Mouse (Mus musculus): Measurements from ENCODE around the gene Tfr2. TPM values are rescaled to one million over a fixed set of nuclear protein-coding genes. Genes with fewer than 3 reads are reported as not detected.

Tfr2 gene
- polyA plus RNA-seq, 1 experiment from 2014 or later = 0.11 TPM

- Histone ChIP-seq H3K4me1 (ENCODE audit: control insufficient read depth in 2 of 2, insufficient read depth in 2 of 2, low read length in 2 of 2) (peaks cover 3 to 6% of the 10 kb centered on the region in 2 experiments; a peak in 3 of 4 replicates), H3K27me3 (ENCODE audit: control insufficient read depth, insufficient read depth, low read length) (no peaks in the 10 kb centered on the region), H3K4me2 (ENCODE audit: low read length) (no peak overlapping the region), H3K9ac (ENCODE audit: low read length) (0 out of 2 replicates have a peak overlapping the region, but pooled peaks have one; percentile 16), H3K9me3 (ENCODE audit: control insufficient read depth, low read length) (no peaks in the 10 kb centered on the region), H3K27ac (replicated peaks in 1 of 2; ENCODE audit: control insufficient read depth in 1 of 2, insufficient read depth in 1 of 2, low read depth in 2 of 2, low read length in 2 of 2) (no peak overlapping the region), H3K36me3 (ENCODE audit: control insufficient read depth, insufficient read depth, low read length) (no peaks in the 10 kb centered on the region), H3K4me3 (ENCODE audit: control insufficient read depth in 1 of 2, insufficient read depth in 1 of 2, low read depth in 1 of 2, low read length in 2 of 2) (no peak overlapping the region)
- WGBS = 34% methylated on average over 7 of the region's 7 CpGs
- ATAC-seq (ENCODE audit: insufficient number of reproducible peaks, insufficient read depth, low FRiP score, low read depth) = no peak
Observed at GRCm38 (mm10) chr5:137539291-137539801, 30.3 kb upstream of the Tfr2 start.

DNA sequence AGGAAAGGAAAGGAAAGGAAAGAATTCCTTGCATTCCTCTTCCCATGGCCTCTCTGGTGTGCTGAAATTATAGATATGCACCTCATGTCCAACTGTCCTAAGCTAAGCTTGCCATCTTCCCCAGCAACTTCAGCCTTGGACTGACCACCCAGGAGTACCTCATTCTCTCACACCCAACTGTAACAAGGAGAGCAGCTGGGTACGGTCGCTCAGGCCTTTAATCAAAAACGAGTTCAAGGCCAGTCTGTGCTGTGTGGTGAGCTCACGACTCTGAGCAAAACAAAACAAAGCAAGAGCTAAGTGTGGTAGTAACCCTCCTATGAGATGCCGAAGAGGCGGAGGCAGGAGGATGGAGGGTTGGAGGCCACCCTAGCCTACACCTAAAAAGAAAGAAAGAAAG is 28.6 kb upstream of the Tfr2 start:
- Histone ChIP-seq H3K27ac (replicated peaks in 1 of 2; ENCODE audit: control insufficient read depth in 1 of 2, insufficient read depth in 1 of 2, low read depth in 2 of 2, low read length in 2 of 2) (no peak overlapping the region), H3K4me2 (ENCODE audit: low read length) (no peak overlapping the region), H3K9me3 (ENCODE audit: control insufficient read depth, low read length) (no peaks in the 10 kb centered on the region), H3K36me3 (ENCODE audit: control insufficient read depth, insufficient read depth, low read length) (no peaks in the 10 kb centered on the region), H3K27me3 (ENCODE audit: control insufficient read depth, insufficient read depth, low read length) (no peaks in the 10 kb centered on the region), H3K4me1 (ENCODE audit: control insufficient read depth in 2 of 2, insufficient read depth in 2 of 2, low read length in 2 of 2) (peaks cover 3 to 6% of the 10 kb centered on the region in 2 experiments; a peak in 3 of 4 replicates), H3K4me3 (ENCODE audit: control insufficient read depth in 1 of 2, insufficient read depth in 1 of 2, low read depth in 1 of 2, low read length in 2 of 2) (no peak overlapping the region), H3K9ac (ENCODE audit: low read length) (no peak overlapping the region)
- WGBS = 69% methylated on average over 6 of the region's 6 CpGs
- ATAC-seq (ENCODE audit: insufficient number of reproducible peaks, insufficient read depth, low FRiP score, low read depth) = no peak

DNA sequence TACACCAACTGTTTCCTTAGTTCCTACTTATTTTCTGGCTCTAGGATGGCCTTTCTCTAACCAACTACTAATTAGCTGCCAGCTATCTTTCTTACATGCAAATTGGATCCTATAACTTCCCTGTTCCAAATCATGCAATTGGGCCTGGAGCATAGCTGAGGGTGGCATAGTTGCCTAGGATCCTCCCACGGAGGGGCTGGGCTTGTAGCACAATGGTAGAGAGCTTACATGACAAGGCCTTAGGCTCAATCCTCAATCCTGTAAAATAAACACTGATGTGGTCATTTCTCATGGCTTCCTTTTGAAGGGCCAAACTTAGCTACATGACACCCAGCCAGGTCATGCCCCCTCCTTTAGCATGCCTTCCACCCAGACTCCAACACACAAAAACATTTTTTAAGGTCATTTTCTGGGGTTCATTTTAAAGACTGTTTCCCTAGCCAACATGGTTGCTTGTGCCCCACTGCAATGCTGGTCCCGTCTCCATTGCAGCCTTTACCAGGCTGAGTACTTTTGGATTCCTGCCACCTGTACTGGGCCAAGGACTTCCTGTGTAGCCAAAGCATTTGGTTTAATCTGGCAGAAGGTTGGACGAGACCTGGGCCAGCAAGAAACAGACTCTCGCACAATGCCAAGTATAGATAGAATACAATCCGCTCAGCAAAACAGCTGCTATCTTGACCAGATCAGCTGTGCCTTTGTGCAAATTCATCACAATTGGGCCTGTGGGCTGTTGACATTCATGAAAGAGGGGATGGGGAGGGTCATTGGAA is 27.7 kb upstream of the Tfr2 start:
- 60% methylated on average over 5 of the region's 5 CpGs for WGBS
- H3K36me3 ChIP-seq (ENCODE audit: control insufficient read depth, insufficient read depth, low read length) = no peaks in the 10 kb centered on the region
- peaks cover 3 to 6% of the 10 kb centered on the region in 2 experiments; a peak in 3 of 4 replicates for H3K4me1 ChIP-seq (ENCODE audit: control insufficient read depth in 2 of 2, insufficient read depth in 2 of 2, low read length in 2 of 2)
- H3K9me3 ChIP-seq (ENCODE audit: control insufficient read depth, low read length) = no peaks in the 10 kb centered on the region
- no peak overlapping the region for H3K4me3 ChIP-seq (ENCODE audit: control insufficient read depth in 1 of 2, insufficient read depth in 1 of 2, low read depth in 1 of 2, low read length in 2 of 2)
- H3K9ac ChIP-seq (ENCODE audit: low read length) = no peak overlapping the region
- no peak overlapping the region for H3K27ac ChIP-seq (replicated peaks in 1 of 2; ENCODE audit: control insufficient read depth in 1 of 2, insufficient read depth in 1 of 2, low read depth in 2 of 2, low read length in 2 of 2)
- H3K4me2 ChIP-seq (ENCODE audit: low read length) = no peak overlapping the region
- no peak for ATAC-seq (ENCODE audit: insufficient number of reproducible peaks, insufficient read depth, low FRiP score, low read depth)
- no peaks in the 10 kb centered on the region for H3K27me3 ChIP-seq (ENCODE audit: control insufficient read depth, insufficient read depth, low read length)

GRCm38 (mm10) chr5:137544926-137545325 is 24.7 kb upstream of the Tfr2 start:
- H3K27me3 ChIP-seq (ENCODE audit: control insufficient read depth, insufficient read depth, low read length) = no peaks in the 10 kb centered on the region
- no peak for ATAC-seq (ENCODE audit: insufficient number of reproducible peaks, insufficient read depth, low FRiP score, low read depth)
- H3K36me3 ChIP-seq (ENCODE audit: control insufficient read depth, insufficient read depth, low read length) = no peaks in the 10 kb centered on the region
- H3K4me1 ChIP-seq (ENCODE audit: control insufficient read depth in 2 of 2, insufficient read depth in 2 of 2, low read length in 2 of 2) = no peaks in the 10 kb centered on the region
- no peak overlapping the region for H3K9ac ChIP-seq (ENCODE audit: low read length)
- H3K4me2 ChIP-seq (ENCODE audit: low read length) = no peak overlapping the region
- H3K9me3 ChIP-seq (ENCODE audit: control insufficient read depth, low read length) = no peaks in the 10 kb centered on the region
- H3K4me3 ChIP-seq (ENCODE audit: control insufficient read depth in 1 of 2, insufficient read depth in 1 of 2, low read depth in 1 of 2, low read length in 2 of 2) = no peak overlapping the region
- no peak overlapping the region for H3K27ac ChIP-seq (replicated peaks in 1 of 2; ENCODE audit: control insufficient read depth in 1 of 2, insufficient read depth in 1 of 2, low read depth in 2 of 2, low read length in 2 of 2)
- WGBS = 60% methylated on average over 6 of the region's 6 CpGs

- Histone ChIP-seq H3K9ac (ENCODE audit: low read length) (no peak overlapping the region), H3K9me3 (ENCODE audit: control insufficient read depth, low read length) (no peaks in the 10 kb centered on the region), H3K4me3 (ENCODE audit: control insufficient read depth in 1 of 2, insufficient read depth in 1 of 2, low read depth in 1 of 2, low read length in 2 of 2) (no peak overlapping the region), H3K27ac (replicated peaks in 1 of 2; ENCODE audit: control insufficient read depth in 1 of 2, insufficient read depth in 1 of 2, low read depth in 2 of 2, low read length in 2 of 2) (no peak overlapping the region), H3K36me3 (ENCODE audit: control insufficient read depth, insufficient read depth, low read length) (no peaks in the 10 kb centered on the region), H3K4me2 (ENCODE audit: low read length) (no peak overlapping the region), H3K27me3 (ENCODE audit: control insufficient read depth, insufficient read depth, low read length) (no peaks in the 10 kb centered on the region), H3K4me1 (ENCODE audit: control insufficient read depth in 2 of 2, insufficient read depth in 2 of 2, low read length in 2 of 2) (no peaks in the 10 kb centered on the region)
- ATAC-seq (ENCODE audit: insufficient number of reproducible peaks, insufficient read depth, low FRiP score, low read depth) = no peak
- WGBS = 70% methylated on average over 4 of the region's 4 CpGs
Observed at GRCm38 (mm10) chr5:137545596-137545995, 24.0 kb upstream of the Tfr2 start.

DNA sequence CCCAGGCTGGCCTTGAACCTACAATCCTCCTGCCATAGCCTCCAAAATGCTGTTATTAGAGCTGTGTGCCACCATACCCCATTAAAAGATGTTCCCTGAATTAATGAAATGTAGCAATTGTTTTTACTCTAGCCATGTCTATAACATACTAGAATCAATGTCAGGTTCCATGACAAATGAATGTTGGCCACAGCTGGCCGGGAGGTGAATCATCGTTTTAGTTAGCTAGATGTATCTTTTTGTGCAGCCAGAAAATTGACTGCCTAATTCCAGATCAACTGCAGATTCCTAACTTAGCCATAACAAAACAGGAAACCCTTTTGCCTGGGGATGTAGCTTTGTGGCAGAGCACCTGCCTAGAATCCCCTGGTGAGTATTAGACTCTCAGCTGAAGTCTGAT is 19.8 kb upstream of the Tfr2 start:
- H3K4me1 ChIP-seq (ENCODE audit: control insufficient read depth in 2 of 2, insufficient read depth in 2 of 2, low read length in 2 of 2) = no peaks in the 10 kb centered on the region; a peak in 1 of 4 replicates
- no peak overlapping the region for H3K27ac ChIP-seq (replicated peaks in 1 of 2; ENCODE audit: control insufficient read depth in 1 of 2, insufficient read depth in 1 of 2, low read depth in 2 of 2, low read length in 2 of 2)
- H3K4me3 ChIP-seq (ENCODE audit: control insufficient read depth in 1 of 2, insufficient read depth in 1 of 2, low read depth in 1 of 2, low read length in 2 of 2) = no peak overlapping the region
- no peak overlapping the region for H3K9ac ChIP-seq (ENCODE audit: low read length)
- H3K4me2 ChIP-seq (ENCODE audit: low read length) = no peak overlapping the region
- H3K36me3 ChIP-seq (ENCODE audit: control insufficient read depth, insufficient read depth, low read length) = no peaks in the 10 kb centered on the region
- H3K27me3 ChIP-seq (ENCODE audit: control insufficient read depth, insufficient read depth, low read length) = peaks cover 18% of the 10 kb centered on the region
- ATAC-seq (ENCODE audit: insufficient number of reproducible peaks, insufficient read depth, low FRiP score, low read depth) = no peak
- WGBS = 77% methylated on average over 2 of the region's 2 CpGs
- no peaks in the 10 kb centered on the region for H3K9me3 ChIP-seq (ENCODE audit: control insufficient read depth, low read length)

GRCm38 (mm10) chr5:137551119-137551518 is 18.5 kb upstream of the Tfr2 start:
- no peak for ATAC-seq (ENCODE audit: insufficient number of reproducible peaks, insufficient read depth, low FRiP score, low read depth)
- Histone ChIP-seq H3K4me3 (ENCODE audit: control insufficient read depth in 1 of 2, insufficient read depth in 1 of 2, low read depth in 1 of 2, low read length in 2 of 2) (no peak overlapping the region), H3K9me3 (ENCODE audit: control insufficient read depth, low read length) (0 out of 2 replicates have a peak, but pooled peaks cover 4% of the 10 kb centered on the region), H3K4me1 (ENCODE audit: control insufficient read depth in 2 of 2, insufficient read depth in 2 of 2, low read length in 2 of 2) (no peaks in the 10 kb centered on the region; a peak in 1 of 4 replicates), H3K4me2 (ENCODE audit: low read length) (no peak overlapping the region), H3K36me3 (ENCODE audit: control insufficient read depth, insufficient read depth, low read length) (no peaks in the 10 kb centered on the region), H3K9ac (ENCODE audit: low read length) (no peak overlapping the region), H3K27me3 (ENCODE audit: control insufficient read depth, insufficient read depth, low read length) (peaks cover 23% of the 10 kb centered on the region), H3K27ac (replicated peaks in 1 of 2; ENCODE audit: control insufficient read depth in 1 of 2, insufficient read depth in 1 of 2, low read depth in 2 of 2, low read length in 2 of 2) (no peak overlapping the region)
- WGBS = 75% methylated on average over 5 of the region's 5 CpGs
